Mouse (Mus musculus) forelimb bud, embryonic 11.5 days (tissue): ENCODE measurements around the gene Fam222b.
"Not testable (repeated sequence)": the region's sequence is repeated elsewhere in the genome, so short reads cannot be mapped to it uniquely, and the experiment has no call there.

ENCODE experiments used
- DNase-seq: peaks from one replicate; pipeline ENCODE4 v3.0.0-alpha.2; 2012; ENCODE audit warnings: low read depth, low spot score

Fam222b gene

DNA sequence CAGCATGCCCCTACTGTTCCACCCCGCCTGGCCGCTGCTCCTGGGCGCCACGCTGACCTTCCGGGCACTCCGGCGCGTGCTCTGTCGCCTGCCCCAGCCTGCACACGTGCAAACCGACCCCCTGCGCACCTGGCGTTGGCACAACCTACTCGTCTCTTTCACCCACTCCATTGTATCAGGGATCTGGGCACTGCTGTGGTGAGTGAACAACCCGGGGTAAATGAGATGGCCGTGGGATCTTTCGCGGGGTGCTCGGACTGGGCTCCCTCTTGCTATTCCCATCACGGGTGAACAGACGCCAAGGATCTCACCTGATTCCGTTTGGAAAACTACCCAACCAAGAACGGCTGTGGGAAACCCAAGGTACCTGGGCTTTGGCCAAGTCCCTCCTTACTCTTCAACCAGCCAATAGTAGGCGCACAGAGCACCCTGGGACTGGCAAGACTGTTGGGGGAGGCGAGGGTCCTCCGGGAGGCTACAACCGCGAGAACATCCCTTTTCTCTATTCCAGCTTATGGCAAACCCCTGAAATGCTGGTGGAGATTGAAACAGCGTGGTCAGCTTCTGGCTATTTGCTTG lies 84.5 kb downstream of the Fam222b start:
- peak; percentile 59 for DNase-seq

DNA sequence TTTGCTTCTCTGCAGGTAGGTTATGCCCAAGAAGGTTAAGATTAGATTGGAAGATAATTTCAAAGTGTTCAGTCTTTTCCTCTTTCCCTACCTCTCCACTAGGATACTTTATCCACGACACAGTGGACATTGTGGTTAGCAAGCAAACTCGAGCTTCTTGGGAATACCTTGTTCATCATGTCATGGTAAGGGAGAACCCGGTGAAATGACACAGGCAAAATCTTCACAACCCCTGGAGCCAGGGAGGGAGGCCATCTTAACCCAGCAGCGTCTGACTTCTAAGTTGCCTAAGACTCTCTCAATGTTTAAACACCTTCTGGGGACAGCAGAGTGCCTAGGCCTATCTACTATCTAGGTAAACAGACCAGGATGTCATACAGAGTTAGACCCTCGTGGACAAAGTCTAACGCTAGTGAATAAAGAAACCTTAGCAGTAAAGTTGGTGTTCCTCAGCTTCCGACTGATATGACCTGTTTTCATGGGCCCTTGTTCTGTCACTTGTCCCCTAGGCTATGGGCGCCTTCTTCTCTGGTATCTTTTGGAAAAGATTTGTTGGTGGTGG lies 85.1 kb downstream of the Fam222b start:
- no peak for DNase-seq

DNA sequence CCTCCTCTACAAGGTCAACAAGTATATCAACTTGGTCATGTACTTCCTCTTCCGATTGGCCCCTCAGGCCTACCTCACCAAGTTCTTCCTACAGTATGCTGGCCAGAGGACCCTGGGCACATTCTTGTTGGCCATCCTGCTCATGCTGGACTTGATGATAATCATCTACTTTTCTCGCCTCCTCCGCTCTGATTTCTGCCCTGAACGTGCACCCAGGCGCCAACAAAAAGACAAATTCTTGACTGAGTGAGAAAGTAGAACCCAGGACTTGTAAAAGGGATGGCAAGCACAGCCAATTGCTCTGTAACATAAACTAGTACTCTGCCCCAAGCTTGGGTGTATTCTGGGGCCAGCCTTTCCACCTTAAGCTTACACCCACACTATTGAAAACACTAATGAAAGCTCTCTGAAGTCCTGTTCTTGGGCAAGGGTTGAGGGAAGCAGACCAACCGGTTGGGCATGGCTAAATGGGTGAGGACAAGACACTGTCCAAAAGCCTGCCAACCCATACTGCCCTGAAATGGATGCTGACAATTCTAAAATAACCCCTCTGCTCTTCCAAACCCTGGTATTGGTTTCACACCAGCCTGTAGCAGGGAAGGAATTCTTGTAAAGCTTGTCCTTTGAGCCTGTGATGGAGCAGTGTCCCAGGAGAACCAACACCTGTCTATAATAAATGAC lies 85.8 kb downstream of the Fam222b start:
- DNase-seq = no peak

DNA sequence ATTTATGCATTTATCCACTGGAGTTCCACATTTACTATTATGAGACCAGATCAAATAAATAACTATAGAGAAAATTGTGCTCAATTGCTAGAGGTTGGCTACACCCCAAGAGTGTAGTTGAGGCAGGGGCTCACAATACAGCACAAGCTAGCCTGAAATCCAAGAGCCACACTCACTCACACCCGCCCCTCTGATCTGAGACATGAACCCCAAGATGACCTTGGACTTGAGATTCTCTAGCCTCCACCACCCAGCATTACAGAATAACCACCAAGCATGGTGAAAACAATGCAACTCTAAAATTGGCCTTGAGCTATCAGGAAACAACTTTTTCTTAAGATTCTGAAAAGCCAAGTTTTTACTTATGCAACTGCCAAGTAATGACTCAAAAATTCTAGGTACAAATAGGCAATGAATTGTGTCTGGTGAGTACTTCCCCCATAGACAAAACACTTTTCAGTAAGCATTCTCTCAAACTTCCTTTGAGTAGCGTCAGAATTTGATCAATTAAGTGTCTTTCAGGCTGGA lies 87.4 kb downstream of the Fam222b start:
- no peak for DNase-seq

DNA sequence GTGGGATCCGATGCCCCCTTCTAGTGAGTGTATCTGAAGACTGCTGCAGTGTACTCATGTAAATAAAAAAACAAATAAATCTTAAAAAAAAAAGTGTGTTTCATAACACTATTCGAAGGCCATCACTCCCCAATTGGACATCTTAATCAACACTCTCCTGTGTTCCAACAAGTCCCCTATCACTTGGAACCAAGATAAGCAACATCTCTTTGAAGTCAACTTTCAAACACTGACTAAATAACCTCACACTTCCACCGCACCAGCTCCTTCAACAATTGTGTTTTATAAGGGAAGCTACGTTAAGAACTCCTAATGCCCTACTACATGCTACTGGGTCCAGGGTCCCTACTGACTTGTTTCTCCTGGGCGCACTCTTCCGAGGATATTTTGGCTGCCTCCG lies 88.0 kb downstream of the Fam222b start:
- DNase-seq = no peak

DNA sequence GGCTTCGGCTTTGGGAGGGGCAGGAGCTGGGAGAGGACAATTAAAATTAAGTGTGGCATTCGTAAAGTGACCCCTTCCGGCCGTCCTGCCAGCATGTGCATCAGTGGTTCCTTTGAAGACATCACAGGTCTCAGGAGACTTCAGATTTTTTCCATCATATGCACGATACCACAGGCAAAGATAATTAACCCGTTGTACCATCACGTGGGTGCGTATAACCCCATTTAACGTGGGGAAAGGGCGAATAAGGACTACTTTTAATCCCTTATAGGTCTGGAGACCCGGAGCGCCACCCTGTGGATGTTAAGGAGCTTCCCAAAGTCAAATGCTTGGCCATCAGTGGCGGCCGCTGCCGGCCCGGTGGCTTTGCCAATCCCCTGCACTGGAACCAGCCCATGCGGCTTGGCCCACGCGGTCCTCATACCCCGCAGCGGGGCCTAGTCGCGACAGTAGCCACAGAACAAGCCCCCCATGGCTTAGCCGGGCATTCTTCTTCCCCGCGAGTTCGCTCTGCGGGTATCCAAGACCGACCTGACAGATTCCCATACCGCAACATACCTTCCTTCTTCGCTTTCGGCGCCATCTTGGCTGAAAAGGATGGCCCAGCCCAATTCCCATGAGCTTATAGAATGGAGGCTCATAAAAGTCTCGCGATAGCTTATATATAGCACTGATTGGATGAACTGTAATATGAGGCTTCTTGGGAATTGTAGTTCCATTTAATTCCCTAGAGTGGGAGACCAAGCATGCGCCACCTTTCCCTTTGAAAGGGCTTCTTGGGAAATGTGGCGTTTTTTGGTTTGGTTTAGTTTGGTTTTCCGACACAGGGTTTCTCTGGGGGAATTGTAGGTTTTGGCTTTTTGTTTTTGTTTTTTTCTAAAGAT lies 88.7 kb downstream of the Fam222b start, which contains the start of gene Rpl23a:
Gene Rpl23a, minus strand, starts transcription at position 624 of the 884 bp plus-strand sequence.
- DNase-seq = peak; percentile 95

DNA sequence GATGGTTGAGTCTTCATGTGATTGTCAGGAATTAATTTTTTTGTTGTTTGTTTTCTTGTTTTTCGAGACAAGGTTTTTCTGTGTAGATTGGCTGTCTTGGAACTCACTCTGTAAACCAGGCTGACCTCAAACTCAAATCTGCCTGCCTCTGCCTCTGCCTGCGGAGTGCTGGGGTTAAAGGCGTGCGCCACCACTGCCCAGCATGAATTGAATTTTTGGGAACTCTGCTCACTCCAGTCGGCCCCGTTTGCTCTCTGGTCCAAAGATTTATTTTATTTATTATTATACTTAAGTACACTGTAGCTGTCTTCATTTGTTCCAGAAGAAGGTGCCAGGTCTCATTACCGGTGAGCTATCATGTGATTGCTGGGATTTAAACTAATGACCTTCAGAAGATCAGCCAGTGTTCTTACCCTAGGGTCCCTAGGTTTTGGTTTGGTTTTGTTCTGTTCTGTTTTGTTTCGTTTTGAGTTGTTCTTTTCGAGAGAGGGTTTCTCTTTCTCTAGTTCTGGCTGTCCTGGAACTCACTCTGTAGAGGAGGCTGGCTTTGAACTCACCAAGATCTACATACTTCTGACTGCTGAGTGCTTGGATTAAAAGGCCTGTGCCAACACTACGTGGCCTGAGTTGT lies 89.5 kb downstream of the Fam222b start:
- no peak for DNase-seq

DNA sequence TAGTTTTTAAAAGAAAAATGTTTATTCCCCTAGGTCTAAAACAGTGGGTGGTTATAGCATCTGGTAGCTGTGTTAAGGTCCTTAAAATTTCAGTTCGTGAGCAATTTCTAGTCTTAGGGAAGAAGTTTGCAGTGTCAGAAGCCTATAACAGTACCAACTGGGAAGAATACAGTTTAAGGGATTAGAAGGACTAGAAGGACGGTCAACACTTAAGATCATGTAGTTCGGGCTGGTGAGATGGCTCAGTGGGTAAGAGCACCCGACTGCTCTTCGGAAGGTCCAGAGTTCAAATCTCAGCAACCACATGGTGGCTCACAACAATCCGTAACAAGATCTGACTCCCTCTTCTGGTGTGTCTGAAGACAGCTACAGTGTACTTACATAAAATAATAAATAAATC lies 90.2 kb downstream of the Fam222b start:
- DNase-seq = not testable (repeated sequence)

DNA sequence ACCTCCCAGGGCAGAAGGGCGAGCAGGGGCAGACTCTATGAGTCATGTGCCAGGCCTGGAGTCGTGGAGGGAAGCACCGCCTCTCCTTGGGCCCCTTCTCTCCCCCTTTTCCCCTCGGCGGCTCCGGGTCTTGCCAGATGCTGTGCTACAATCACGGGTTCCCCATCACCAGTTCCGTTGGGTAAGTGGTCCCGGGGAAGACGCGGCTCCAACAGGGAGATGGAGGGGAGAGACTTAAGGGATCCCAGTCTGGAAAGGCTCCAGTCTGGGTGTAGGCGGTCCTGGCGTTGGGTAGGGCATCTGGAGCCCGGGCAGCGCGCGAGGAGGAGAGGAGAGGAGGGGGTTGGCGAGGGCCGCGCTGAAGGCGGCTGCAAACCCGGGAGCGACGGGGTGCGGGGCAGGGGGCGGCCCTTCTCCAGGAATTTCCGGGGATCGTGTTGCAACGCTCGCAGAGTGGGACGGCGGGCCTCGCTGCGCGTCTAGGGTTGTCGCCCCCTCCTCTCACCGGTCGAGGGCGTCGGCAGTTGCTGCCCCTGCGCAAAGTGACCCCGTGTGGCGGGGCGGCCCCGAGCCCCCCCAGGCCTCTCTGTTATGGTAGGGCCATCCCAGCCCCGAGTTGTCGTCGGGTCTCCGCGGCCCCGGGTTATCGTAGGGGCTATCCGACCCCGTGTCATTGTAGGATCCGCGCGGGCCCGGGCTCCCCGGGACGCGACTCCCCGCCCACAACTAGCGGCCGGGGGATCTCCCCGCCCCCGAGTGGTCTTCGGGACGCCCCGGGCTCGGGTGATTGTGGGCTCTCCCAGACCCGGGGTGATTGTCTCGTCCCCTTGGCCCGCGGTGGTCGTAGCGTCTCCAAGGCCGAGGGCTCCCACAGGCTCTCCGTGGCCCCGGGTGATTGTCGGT lies 94.1 kb downstream of the Fam222b start, which contains the start of gene Rab34:
Gene Rab34, plus strand, starts transcription at position 100 of the 903 bp plus-strand sequence.
- peak; percentile 91 for DNase-seq

DNA sequence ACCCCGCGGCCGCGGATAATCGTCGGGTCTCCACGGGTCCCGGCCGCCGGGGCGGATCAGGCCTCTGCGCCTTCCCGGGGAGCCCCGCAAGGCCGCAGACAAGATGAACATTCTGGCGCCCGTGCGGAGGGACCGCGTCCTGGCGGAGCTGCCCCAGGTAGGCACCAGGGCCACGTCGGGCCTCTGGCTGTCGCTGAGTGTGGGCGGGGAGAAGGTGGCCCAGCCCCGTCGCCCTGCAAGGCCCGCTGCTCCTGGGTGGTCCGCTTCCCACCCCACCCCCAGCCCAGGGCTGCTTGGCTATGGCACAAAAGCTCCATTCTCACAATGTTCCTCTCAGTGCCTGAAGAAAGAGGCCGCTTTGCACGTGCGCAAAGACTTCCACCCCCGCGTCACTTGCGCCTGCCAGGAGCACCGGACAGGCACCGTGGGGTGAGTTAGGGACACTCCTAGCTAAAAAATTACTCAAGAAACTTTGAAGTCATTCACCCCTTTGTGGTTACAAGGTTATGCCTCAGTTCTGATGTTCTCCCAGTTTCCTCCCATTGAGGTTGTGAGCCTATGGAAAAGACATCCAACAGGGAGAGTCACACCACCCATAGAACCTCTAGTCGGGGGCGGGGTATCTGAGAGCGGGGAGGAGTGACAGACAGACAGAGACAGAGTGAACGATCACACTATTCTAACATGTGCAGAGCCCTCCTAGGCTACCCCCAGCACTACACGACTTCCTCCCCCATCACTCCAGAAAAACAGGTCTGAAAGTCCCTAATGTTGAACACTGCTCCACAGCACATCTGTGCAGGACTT lies 95.0 kb downstream of the Fam222b start:
- DNase-seq = peak; percentile 94

DNA sequence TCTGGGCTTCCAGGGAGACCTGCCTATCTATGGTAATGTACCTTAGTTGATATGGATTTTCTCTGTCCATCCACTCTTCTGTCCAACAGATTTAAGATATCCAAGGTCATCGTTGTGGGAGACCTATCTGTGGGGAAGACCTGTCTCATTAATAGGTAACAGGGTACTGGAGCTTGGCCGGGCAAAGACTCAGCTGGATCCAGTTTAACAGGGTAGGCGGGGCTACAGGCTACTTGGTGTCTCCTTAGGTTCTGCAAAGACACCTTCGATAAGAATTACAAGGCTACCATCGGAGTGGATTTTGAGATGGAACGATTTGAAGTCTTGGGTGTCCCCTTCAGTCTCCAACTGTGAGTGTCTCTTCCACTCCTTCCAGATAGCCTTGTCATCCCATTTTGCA lies 95.6 kb downstream of the Fam222b start:
- no peak for DNase-seq

DNA sequence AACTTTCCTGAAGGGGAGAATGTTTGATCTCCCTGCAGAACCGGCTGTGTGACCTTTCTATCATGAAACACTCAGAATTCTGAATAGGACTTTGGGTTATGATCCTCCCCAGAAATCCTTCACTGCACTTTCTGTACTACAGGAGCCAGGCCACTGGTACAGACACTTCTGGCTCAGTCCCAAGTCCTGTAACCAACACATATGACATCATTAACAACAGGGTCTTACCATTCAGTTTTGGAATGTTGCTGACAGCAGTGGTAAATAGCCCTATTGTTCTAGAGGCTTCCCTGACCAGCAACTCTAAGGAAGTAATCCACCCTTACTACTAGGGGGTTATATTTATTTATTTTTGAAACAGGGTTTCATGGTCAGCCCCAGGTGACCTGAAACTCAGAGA lies 98.7 kb downstream of the Fam222b start, which contains the start of gene Proca1:
Gene Proca1, plus strand, starts transcription at position 280 of the 400 bp plus-strand sequence.
- DNase-seq = no peak

DNA sequence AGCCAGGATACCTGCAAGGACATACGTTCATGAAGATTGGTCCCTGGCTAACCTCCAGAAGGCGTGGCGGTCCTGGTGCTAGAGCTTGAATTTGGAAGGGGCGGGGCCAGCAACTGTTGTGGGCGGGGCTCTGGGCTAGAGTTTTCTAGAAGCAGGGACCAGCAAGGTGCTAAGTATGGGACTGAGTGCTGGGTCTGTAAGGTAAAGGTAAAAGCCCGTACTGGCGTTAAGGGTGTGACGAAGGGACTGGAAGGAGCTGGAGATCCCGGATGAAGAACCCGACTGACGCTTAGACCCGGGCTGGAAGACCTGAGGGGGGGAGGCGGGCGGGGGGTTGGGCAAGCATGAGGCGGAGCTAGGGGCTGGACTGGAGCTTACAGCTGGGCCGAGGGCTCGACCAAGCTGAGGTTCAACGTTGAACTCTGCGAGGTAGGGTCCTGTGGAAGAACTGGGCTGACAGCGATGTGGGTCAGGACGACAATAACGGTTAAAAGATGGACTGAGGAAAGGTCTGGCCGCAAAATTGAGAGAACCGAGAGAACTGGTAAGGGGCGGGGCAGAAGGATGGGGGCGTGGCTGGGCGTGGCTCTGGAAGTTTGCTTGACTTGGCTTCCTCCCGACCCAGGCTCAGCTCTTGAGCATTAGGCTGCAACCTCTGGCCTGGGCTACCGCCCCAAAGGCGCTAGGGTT lies 100.1 kb downstream of the Fam222b start:
- DNase-seq = peak; percentile 61

DNA sequence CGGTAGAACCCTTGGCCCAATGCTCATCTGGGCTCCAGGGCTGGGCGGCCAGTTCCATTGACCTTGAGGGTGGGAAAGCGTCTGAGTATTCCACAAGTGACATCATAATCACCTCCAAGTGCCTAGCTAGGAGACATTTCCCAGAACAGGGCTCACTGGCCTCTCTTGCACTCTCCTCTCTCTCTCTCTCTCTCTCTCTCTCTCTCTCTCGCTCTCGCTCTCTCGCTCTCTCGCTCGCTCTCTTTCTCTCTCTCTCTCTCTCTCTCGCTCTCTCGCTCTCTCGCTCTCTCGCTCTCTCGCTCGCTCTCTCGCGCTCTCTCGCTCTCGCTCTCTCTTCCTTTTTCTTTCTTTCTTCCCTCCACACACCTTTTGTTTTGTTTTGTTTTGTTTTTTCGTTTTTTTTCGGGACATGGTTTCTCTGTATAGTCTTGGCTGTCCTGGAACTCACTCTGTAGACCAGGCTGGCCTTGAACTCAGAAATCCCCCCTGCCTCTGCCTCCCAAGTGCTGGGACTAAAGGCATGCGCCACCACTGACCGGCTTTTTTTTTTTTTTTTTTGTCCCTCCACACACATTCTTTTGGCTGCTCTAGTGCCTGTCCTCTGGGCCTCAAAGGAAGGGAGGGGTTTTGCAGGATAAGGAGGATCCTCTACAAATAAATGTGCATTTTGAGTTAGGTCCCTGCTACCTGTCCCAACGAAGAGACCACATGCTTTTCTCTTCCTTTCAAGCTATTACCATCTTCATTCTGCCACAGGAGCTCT lies 100.8 kb downstream of the Fam222b start:
- DNase-seq = peak; percentile 39

DNA sequence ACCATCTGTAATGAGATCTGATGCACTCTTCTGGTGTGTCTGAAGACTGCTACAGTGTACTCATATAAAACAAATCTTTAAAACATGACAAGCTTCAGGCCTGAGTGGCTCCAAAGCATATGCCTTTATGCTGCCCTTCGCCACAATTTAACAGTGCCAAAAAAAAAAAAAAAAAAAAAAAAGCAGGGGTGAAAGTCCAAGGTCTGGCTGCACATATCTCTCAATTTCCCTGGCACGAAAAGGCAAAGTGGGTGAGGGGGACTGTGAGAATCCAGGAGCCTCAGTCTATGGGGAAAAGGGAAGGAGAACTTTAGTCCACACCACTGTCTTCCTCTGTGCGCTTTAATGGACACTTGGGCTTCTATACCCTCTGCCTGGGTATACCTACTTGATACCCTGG lies 107.9 kb downstream of the Fam222b start:
- DNase-seq = no peak

DNA sequence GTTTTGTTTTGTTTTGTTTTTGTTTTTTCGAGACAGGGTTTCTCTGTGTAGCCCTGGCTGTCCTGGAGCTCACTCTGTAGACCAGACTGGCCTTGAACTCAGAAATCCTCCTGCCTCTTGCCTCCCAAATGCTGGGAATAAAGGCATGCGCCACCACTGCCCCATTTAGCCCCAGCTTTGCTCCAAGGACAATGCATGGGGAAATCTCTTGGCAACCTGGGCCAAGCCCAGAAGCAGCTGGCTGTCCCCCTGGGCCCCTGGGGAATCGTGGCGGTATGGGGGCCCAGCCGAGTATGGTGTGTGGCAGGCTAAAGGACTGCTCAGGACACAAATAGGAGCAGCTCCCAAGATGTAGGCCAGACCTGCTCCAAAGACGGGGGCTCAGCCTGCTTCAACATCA lies 109.8 kb downstream of the Fam222b start:
- no peak for DNase-seq

DNA sequence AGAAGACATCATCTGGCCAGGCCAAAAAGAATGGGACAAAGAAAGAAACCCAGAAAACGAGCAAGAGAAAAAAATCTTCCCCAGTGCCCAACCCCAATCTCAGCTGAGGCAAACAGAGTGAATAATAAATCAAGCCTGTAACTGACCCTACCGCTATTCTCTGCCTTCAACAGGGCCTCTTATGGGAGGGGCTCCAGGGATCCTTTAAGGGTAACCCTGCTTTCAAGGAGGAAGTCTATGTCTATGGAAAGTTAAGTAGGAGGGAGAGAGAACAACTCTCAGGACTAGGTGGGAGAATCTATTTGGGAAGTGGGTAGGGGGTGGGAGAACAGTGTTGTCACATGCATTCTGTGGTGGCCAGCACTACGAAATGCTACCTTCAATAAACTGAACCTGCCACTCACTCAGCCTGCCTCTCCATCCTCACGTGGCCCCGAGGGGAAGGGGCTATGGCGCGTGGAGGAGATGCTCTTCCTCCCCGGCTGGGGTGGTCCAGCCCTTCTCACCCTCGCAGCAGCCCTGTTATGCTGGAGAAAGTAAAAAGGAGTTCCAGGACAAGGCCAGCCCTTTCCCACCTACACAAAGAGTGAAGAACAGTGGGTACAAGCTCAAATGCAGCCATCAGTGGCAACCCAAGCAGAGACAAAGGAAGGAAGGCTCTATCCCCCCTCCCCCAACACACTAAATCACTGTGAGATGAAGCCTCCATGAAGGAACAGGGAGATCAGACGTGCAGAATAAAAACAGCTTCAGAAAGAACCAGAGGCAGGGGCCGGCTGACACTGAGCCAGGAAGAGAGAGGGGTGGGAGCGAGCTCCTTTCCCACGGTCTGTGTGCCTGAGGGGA lies 111.1 kb downstream of the Fam222b start:
- DNase-seq = no peak
